Mouse (Mus musculus) forebrain, embryonic 11.5 days (tissue): Measurements from ENCODE around the gene Dyrk1a. TPM values are rescaled to one million over a fixed set of nuclear protein-coding genes. Genes with fewer than 3 reads are reported as not detected.

ENCODE experiments used
- ATAC-seq: fragments of 200-750 bp; cut with Nextera tagmentation; replicated peaks from 2 replicates; pipeline ENCODE4 v1.8.0; 2017; ENCODE audit warnings: moderate TSS enrichment; ENCODE audit not compliant: low FRiP score
- DNase-seq: peaks from one replicate; pipeline ENCODE4 v3.0.0-alpha.2; 2017; ENCODE audit warnings: low spot score
- H3K27ac ChIP-seq: fragments of 300-500 bp; sonication (generic); 2 replicates; pipeline ENCODE4 v1.5.1; 2014; ENCODE audit warnings: low read depth, low read length
- H3K27me3 ChIP-seq: fragments of 300-500 bp; sonication (generic); 2 replicates; pipeline ENCODE4 v1.6.1; 2014; ENCODE audit warnings: mild to moderate bottlenecking, low read length, mixed read lengths; ENCODE audit not compliant: control insufficient read depth, insufficient read depth
- H3K36me3 ChIP-seq: fragments of 300-500 bp; sonication (generic); 2 replicates; pipeline ENCODE4 v1.6.1; 2014; ENCODE audit warnings: mild to moderate bottlenecking, low read length, moderate library complexity, mixed read lengths; ENCODE audit not compliant: control insufficient read depth, insufficient read depth
- H3K4me1 ChIP-seq: fragments of 300-500 bp; sonication (generic); replicated peaks from 2 replicates; pipeline ENCODE4 v1.6.1; 2014; ENCODE audit warnings: low read length, mixed read lengths; ENCODE audit not compliant: control insufficient read depth, insufficient read depth
- H3K4me2 ChIP-seq: fragments of 300-500 bp; sonication (generic); 2 replicates; pipeline ENCODE4 v1.6.1; 2014; ENCODE audit warnings: low read depth, mild to moderate bottlenecking, low read length, moderate library complexity, mixed read lengths; ENCODE audit not compliant: severe bottlenecking
- H3K4me3 ChIP-seq: fragments of 300-500 bp; sonication (generic); 2 replicates; pipeline ENCODE4 v1.5.1; 2014; ENCODE audit warnings: low read depth, low read length
- H3K9ac ChIP-seq: fragments of 300-500 bp; sonication (generic); 2 replicates; pipeline ENCODE4 v1.6.1; 2014; ENCODE audit warnings: low read length
- H3K9me3 ChIP-seq: fragments of 300-500 bp; sonication (generic); 2 replicates; pipeline ENCODE4 v1.6.1; 2016; ENCODE audit warnings: low read length, mixed read lengths; ENCODE audit not compliant: control insufficient read depth
- WGBS: fragments of 180-500 bp; shearing (Covaris S2); extraction: QIAGEN DNeasy Blood & Tissue Kit; methylation state at CpG from one replicate; pipeline ENCODE4 v1.1.7; 2014; 5-methylcytosine and 5-hydroxymethylcytosine counted together
- polyA plus RNA-seq: library from polyadenylated mRNA; unstranded; fragments of >200 nt; fragmentation: Nextera tagmentation; extraction: Ambion mirVana; gene quantifications from 2 replicates; pipeline ENCODE4 v1.2.1, GENCODE M21; 2014

Gene Dyrk1a
- polyA plus RNA-seq, 1 experiment from 2014 or later = 12.0 TPM

DNA sequence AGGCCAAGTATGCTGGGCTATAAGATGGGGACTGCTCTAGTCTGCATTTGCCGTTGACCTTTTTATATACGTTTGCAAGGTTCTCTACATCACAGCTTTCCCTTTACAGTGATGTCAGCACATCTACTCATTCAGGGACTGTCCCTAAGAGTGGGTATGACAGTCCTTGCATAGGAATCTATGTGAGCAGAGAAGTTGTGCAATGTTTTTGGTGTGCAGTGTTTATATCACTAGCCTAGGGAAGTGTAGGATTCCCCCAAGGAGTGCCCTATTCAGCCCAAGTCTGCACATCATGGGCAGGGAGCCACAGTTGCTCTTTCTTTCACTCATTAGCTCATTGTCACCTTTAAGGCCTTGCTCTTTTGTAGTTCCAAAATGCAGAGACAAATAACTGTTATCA is 78.1 kb downstream of the Dyrk1a start:
- no peak overlapping the region for H3K9ac ChIP-seq
- no peaks in the 10 kb centered on the region for H3K9me3 ChIP-seq
- no peak overlapping the region for H3K27ac ChIP-seq
- no peak overlapping the region for H3K4me3 ChIP-seq
- H3K4me2 ChIP-seq = no peak overlapping the region
- H3K27me3 ChIP-seq = no peaks in the 10 kb centered on the region
- no peaks in the 10 kb centered on the region for H3K4me1 ChIP-seq
- ATAC-seq (no peak), DNase-seq (no peak)
- 87% methylated on average over 2 of the region's 2 CpGs for WGBS
- no peaks in the 10 kb centered on the region for H3K36me3 ChIP-seq

DNA sequence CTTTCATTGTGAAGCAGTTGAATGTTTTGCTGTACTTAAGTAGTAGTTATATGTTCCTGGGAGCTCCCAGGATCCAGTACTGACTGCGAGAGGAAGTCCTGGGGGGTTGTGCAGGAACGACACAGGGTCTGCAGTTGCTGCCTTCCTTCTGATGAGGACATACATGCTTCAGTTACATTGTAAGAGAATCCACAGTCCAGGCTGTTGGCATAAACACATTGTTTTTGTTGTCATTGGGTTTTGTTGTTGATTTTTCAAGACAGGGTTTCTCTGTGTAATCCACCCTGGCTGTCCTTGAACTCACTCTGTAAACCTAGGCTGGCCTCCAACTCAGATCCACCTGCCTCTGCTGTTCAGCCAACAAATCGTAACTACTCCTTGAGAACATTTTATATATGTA is 80.1 kb downstream of the Dyrk1a start:
- H3K27ac ChIP-seq = no peak overlapping the region
- no peaks in the 10 kb centered on the region for H3K27me3 ChIP-seq
- no peaks in the 10 kb centered on the region for H3K4me1 ChIP-seq
- H3K4me2 ChIP-seq = no peak overlapping the region
- H3K36me3 ChIP-seq = no peaks in the 10 kb centered on the region
- no peaks in the 10 kb centered on the region for H3K9me3 ChIP-seq
- DNase-seq (no peak), ATAC-seq (no peak)
- no peak overlapping the region for H3K4me3 ChIP-seq
- H3K9ac ChIP-seq = no peak overlapping the region
- WGBS = 88% methylated on average over 3 of the region's 3 CpGs

DNA sequence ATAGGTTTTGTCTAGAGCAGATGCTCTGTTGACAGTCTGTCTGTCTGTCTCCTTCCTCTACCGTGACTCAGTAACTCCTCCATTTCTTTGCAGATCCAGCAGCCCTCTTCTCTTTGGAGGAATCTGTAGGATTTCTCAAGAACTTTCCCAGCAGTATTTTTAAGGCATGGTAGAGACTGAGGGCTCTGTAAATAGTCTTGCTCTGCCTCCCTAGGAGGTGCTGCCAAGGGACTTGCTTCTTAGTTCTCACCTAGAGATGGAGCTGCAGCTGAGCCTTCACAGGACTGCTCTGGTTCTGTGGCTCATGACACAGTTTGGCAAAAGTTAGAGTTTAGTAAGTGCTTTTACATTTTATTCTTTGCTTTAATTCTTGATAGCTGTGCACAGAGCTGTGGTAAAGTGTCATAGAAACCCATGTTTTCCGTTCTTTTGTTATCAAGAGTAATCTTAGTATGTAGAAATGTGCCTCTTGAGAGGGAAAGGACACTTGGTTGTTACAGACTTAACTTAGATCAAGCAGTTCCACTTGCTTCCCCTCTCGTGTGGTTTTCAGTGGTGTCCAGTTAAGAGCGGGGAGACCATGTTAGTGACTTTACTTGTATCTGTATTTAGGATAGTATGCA is 82.4 kb downstream of the Dyrk1a start:
- Histone ChIP-seq H3K9ac (no peak overlapping the region), H3K4me2 (no peak overlapping the region), H3K27me3 (no peaks in the 10 kb centered on the region), H3K27ac (no peak overlapping the region), H3K9me3 (no peaks in the 10 kb centered on the region), H3K4me3 (no peak overlapping the region), H3K4me1 (no peaks in the 10 kb centered on the region), H3K36me3 (no peaks in the 10 kb centered on the region)
- DNase-seq (no peak), ATAC-seq (no peak)
- 83% methylated on average over 4 of the region's 4 CpGs for WGBS

GRCm38 (mm10) chr16:94655083-94655482 is 85.3 kb downstream of the Dyrk1a start:
- DNase-seq (no peak), ATAC-seq (no peak)
- Histone ChIP-seq H3K9me3 (no peaks in the 10 kb centered on the region), H3K4me2 (no peak overlapping the region), H3K4me3 (no peak overlapping the region), H3K27ac (no peak overlapping the region), H3K9ac (no peak overlapping the region), H3K4me1 (no peaks in the 10 kb centered on the region), H3K36me3 (no peaks in the 10 kb centered on the region), H3K27me3 (no peaks in the 10 kb centered on the region)
- 89% methylated on average over 6 of the region's 6 CpGs for WGBS

- Histone ChIP-seq H3K27me3 (no peaks in the 10 kb centered on the region), H3K4me1 (no peaks in the 10 kb centered on the region), H3K27ac (no peak overlapping the region), H3K36me3 (no peaks in the 10 kb centered on the region), H3K4me2 (no peak overlapping the region), H3K9ac (no peak overlapping the region), H3K9me3 (no peaks in the 10 kb centered on the region), H3K4me3 (no peak overlapping the region)
- no peak for ATAC-seq
- no peak for DNase-seq
- 91% methylated on average over 7 of the region's 7 CpGs for WGBS
Observed at GRCm38 (mm10) chr16:94656891-94657290, 87.1 kb downstream of the Dyrk1a start.

DNA sequence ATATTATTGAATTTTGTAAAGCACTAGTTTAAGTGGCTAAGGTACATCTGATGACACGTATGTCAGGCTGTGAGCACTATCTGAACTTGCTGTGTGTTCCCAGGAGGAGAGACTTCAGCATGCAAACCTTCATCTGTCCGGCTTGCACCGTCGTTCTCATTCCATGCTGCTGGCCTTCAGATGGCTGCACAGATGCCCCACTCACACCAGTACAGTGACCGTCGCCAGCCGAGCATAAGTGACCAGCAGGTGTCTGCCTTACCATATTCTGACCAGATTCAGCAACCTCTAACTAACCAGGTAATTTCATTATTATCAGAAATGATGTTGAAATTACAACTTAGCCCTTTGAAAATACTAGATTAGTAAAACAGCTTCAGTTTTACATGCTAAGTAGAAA is 89.6 kb downstream of the Dyrk1a start:
- no peak overlapping the region for H3K4me2 ChIP-seq
- no peak for ATAC-seq
- 95% methylated on average over 7 of the region's 7 CpGs for WGBS

GRCm38 (mm10) chr16:94660221-94660620 is 90.4 kb downstream of the Dyrk1a start:
- no peaks in the 10 kb centered on the region for H3K4me1 ChIP-seq
- no peak overlapping the region for H3K9ac ChIP-seq
- DNase-seq = no peak
- H3K27me3 ChIP-seq = no peaks in the 10 kb centered on the region
- no peaks in the 10 kb centered on the region for H3K36me3 ChIP-seq
- no peak overlapping the region for H3K4me2 ChIP-seq
- H3K4me3 ChIP-seq = no peak overlapping the region
- 96% methylated on average over 8 of the region's 8 CpGs for WGBS
- H3K9me3 ChIP-seq = no peaks in the 10 kb centered on the region
- H3K27ac ChIP-seq = no peak overlapping the region
- no peak for ATAC-seq

More for the DNA sequence above, 89.6 kb downstream of the Dyrk1a start:
- Histone ChIP-seq H3K27ac (no peak overlapping the region), H3K9ac (no peak overlapping the region), H3K36me3 (no peaks in the 10 kb centered on the region), H3K4me1 (no peaks in the 10 kb centered on the region), H3K27me3 (no peaks in the 10 kb centered on the region), H3K9me3 (no peaks in the 10 kb centered on the region), H3K4me3 (no peak overlapping the region)
- DNase-seq = no peak

GRCm38 (mm10) chr16:94667557-94667956 is 97.7 kb downstream of the Dyrk1a start:
- Histone ChIP-seq H3K4me1 (no peaks in the 10 kb centered on the region), H3K27ac (no peak overlapping the region), H3K36me3 (peaks cover 12% of the 10 kb centered on the region), H3K9me3 (no peaks in the 10 kb centered on the region), H3K4me3 (no peak overlapping the region), H3K4me2 (no peak overlapping the region), H3K9ac (no peak overlapping the region), H3K27me3 (no peaks in the 10 kb centered on the region)
- ATAC-seq (no peak), DNase-seq (no peak)
- WGBS = 93% methylated on average over 4 of the region's 4 CpGs

DNA sequence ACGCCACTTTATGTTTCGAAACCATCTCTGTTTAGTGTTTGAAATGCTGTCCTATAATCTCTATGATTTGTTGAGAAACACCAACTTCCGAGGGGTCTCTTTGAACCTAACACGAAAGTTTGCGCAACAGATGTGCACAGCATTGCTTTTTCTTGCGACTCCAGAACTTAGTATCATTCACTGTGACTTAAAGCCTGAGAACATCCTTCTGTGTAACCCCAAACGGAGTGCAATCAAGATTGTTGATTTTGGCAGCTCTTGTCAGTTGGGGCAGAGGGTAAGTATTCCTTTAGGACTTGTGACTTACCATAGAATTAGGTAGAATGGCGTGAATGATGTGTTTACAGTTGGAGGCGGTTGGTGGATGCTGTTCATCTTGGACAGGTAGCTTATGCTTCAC is 101.5 kb downstream of the Dyrk1a start:
- Histone ChIP-seq H3K27me3 (no peaks in the 10 kb centered on the region), H3K4me3 (no peak overlapping the region), H3K9me3 (no peaks in the 10 kb centered on the region), H3K4me2 (no peak overlapping the region), H3K36me3 (peaks cover 7% of the 10 kb centered on the region), H3K4me1 (no peaks in the 10 kb centered on the region), H3K27ac (no peak overlapping the region), H3K9ac (no peak overlapping the region)
- DNase-seq (no peak), ATAC-seq (no peak)
- WGBS = 96% methylated on average over 9 of the region's 9 CpGs
